Comparison of ENCODE assay signal across 9 mouse cellular contexts in the genomic region with DNA sequence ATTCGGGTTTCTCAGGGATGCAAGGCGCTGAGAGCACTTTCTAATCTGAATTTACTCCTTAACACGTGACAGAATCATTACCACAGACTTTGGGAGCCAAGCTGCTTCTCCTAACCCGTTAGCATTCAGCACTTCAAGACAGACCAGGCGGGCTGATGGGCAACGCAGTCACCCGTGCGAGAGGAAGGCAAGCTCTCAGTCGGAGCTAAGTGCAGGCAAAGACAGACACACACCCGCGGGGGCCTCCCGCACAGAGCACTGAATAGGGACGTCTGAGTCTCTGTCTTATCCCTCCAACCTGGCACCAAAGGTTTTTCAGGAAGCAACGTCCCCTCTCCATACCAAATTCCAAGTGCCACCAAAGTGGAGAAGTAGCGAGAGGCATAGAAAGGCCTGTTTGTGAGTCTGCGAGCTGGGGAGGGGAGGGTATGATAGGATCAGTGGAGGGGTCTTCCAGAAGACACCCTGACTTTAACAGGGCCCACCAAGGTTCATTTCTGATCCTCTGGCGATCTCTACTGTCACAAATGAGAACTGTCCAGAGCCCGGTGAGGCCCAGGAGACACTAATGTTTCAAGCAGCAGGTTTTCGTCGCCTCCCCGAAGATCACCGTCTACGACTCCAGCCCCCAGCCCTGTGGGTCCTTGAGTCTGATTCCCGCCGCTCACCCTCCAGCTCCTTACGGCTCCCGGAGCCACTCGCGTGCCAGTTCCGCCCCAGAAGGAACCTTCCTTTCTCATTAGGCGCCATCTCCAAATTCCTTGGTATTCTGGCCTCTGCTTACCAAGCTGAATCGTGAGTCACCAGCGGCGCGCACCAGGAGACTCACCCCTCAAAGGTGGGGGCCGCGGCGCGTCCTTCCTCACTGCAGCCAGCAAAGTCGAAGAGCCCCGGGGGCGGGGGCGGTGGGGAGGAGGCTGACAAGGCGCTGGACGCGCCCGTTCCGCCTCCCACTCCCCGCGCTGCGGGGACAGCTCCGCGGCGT. TPM values are rescaled to one million over a fixed set of nuclear protein-coding genes. Genes with fewer than 3 reads are reported as not detected.
DNase-seq lines count a peak whose midpoint lies in the region; ATAC-seq lines count a peak whose summit lies in the region.
"Had no signal": no experiment of that assay in that cellular context is flagged by ENCODE, and none has a peak within 500 bp of the region (broad histone marks: within the 10 kb centered on the region; RNA-seq: fewer than 3 reads in every experiment).

A gene (minus strand): TSS at position 973 of the 985 bp plus-strand sequence.

- H3K36me3 ChIP-seq in embryonic facial prominence, embryonic 11.5 days (replicated peaks; ENCODE audit: control insufficient read depth, insufficient read depth, low read depth, low read length), result no peaks in the 10 kb centered on the region
- no peaks in the 10 kb centered on the region for H3K36me3 ChIP-seq in hindbrain, embryonic 16.5 days (ENCODE audit: control insufficient read depth, insufficient read depth, low read length)
- no peaks in the 10 kb centered on the region for H3K36me3 ChIP-seq in neural tube, embryonic 12.5 days

- peak within 1 kb of the TSS; percentile 54 for H3K4me2 ChIP-seq in embryonic facial prominence, embryonic 11.5 days (ENCODE audit: low read depth, low read length)
- H3K4me2 ChIP-seq in hindbrain, embryonic 16.5 days (ENCODE audit: low read length), result peak within 1 kb of the TSS; percentile 61
- peak within 1 kb of the TSS; percentile 64 for H3K4me2 ChIP-seq in neural tube, embryonic 12.5 days (replicated peaks)

- WGBS in embryonic facial prominence, embryonic 11.5 days, result under 1% methylated on average over 54 of the region's 54 CpGs
- under 1% methylated on average over 53 of the region's 54 CpGs for WGBS in hindbrain, embryonic 16.5 days
- under 1% methylated on average over 54 of the region's 54 CpGs for WGBS in neural tube, embryonic 12.5 days

- peaks cover 2% of the 10 kb centered on the region for H3K4me1 ChIP-seq in embryonic facial prominence, embryonic 11.5 days (ENCODE audit: control insufficient read depth, insufficient read depth, low read length)
- peaks cover 14% of the 10 kb centered on the region for H3K4me1 ChIP-seq in hindbrain, embryonic 16.5 days (ENCODE audit: control insufficient read depth, insufficient read depth, low read depth, low read length)
- peaks cover 34% of the 10 kb centered on the region for H3K4me1 ChIP-seq in neural tube, embryonic 12.5 days

- H3K9ac ChIP-seq in embryonic facial prominence, embryonic 11.5 days (replicated peaks; ENCODE audit: low read length), result peak within 1 kb of the TSS; percentile 18
- H3K9ac ChIP-seq in hindbrain, embryonic 16.5 days (ENCODE audit: low read depth, low read length), result peak within 1 kb of the TSS; percentile 23
- 0 out of 2 replicates have a peak within 1 kb of the TSS, but pooled peaks have one; percentile 13 for H3K9ac ChIP-seq in neural tube, embryonic 12.5 days

- intact Hi-C loops in left cerebral cortex, postnatal 4 days (cut with DNase I), result no loop called here

- H3K27ac ChIP-seq in embryonic facial prominence, embryonic 11.5 days (replicated peaks; ENCODE audit: low read depth, low read length), result no peak within 1 kb of the TSS
- no peak within 1 kb of the TSS for H3K27ac ChIP-seq in hindbrain, embryonic 16.5 days (ENCODE audit: low read depth, low read length)
- H3K27ac ChIP-seq in neural tube, embryonic 12.5 days, result no peak within 1 kb of the TSS

- H3K27me3 ChIP-seq in embryonic facial prominence, embryonic 11.5 days (ENCODE audit: control insufficient read depth, insufficient read depth, low read length), result peaks cover 83% of the 10 kb centered on the region
- peaks cover 60% of the 10 kb centered on the region for H3K27me3 ChIP-seq in hindbrain, embryonic 16.5 days (replicated peaks; ENCODE audit: control insufficient read depth, insufficient read depth, low read length)
- peaks cover 97% of the 10 kb centered on the region for H3K27me3 ChIP-seq in neural tube, embryonic 12.5 days (replicated peaks)

- ATAC-seq in embryonic facial prominence, embryonic 11.5 days (replicated peaks; ENCODE audit: insufficient number of reproducible peaks, low FRiP score, low TSS enrichment, low read depth), result peak; percentile 52; the same call in 1 of the 2 replicates
- ATAC-seq in hindbrain, embryonic 16.5 days, result peak; percentile 67
- peak; percentile 38 for ATAC-seq in neural tube, embryonic 12.5 days (ENCODE audit: low FRiP score, low read depth)

- H3K4me3 ChIP-seq in embryonic facial prominence, embryonic 11.5 days (ENCODE audit: low read depth, low read length), result peak within 1 kb of the TSS; percentile 23
- H3K4me3 ChIP-seq in hindbrain, embryonic 16.5 days (ENCODE audit: low read length), result peak within 1 kb of the TSS; percentile 39
- peak within 1 kb of the TSS; percentile 29 for H3K4me3 ChIP-seq in neural tube, embryonic 12.5 days
- H3K4me3 ChIP-seq: myocyte had no signal

- peak; percentile 45 for DNase-seq in left cerebral cortex, postnatal 4 days
- no peak for DNase-seq in left cerebral cortex, adult 9 months (ENCODE audit: low spot score in 2 of 2)
- DNase-seq in embryonic facial prominence, embryonic 11.5 days (ENCODE audit: low spot score), result peak; percentile 26
- no peak for DNase-seq in frontal cortex, postnatal 14 days (ENCODE audit: low spot score in 2 of 2)
- DNase-seq in cerebellum, adult 9-11 months, result no peak
- DNase-seq in ovary, postnatal 36 days (ENCODE audit: low spot score), result no peak

- H3K9me3 ChIP-seq in embryonic facial prominence, embryonic 11.5 days (replicated peaks; ENCODE audit: control insufficient read depth, low read length), result no peaks in the 10 kb centered on the region
- H3K9me3 ChIP-seq in hindbrain, embryonic 16.5 days (ENCODE audit: control insufficient read depth, low read length), result no peaks in the 10 kb centered on the region
- H3K9me3 ChIP-seq in neural tube, embryonic 12.5 days, result no peaks in the 10 kb centered on the region

RNA-seq across cellular contexts. Expression of the gene that starts here (rescaled TPM):
- 1 to 10 TPM; 5.5 to 7.4 TPM for total RNA-seq in left cerebral cortex, postnatal 4 days (2021)
- polyA plus RNA-seq in embryonic facial prominence, embryonic 11.5 days (2014; fragmentation: Nextera tagmentation; extraction: Ambion mirVana), result 2.8 and 4.2 TPM in 2 replicates
- polyA plus RNA-seq in hindbrain, embryonic 16.5 days (2015; fragmentation: Nextera tagmentation; extraction: Ambion mirVana), result 3.3 and 4.2 TPM in 2 replicates
- 3.7 and 4.7 TPM in 2 replicates for polyA plus RNA-seq in neural tube, embryonic 12.5 days (2016; fragmentation: Nextera tagmentation; extraction: Ambion mirVana)
- polyA plus RNA-seq: myocyte had no signal

Comparison
In these comparisons a context has a peak if more than half of its experiments do, and no peak if none do; other contexts are left out.
1. DNase-seq: peak in left cerebral cortex, postnatal 4 days (single experiment) and embryonic facial prominence, embryonic 11.5 days (single experiment); none in left cerebral cortex, adult 9 months (0 of 2), frontal cortex, postnatal 14 days (0 of 2), cerebellum, adult 9-11 months (single experiment) and ovary, postnatal 36 days (single experiment).
2. Peak in every context shown above with its lines, with median percentiles within 50 percentile points of each other: ATAC-seq, H3K4me2 ChIP-seq, H3K4me3 ChIP-seq and H3K9ac ChIP-seq.